Mouse (Mus musculus): ENCODE data around the gene Fbn1. TPM values are rescaled to one million over a fixed set of nuclear protein-coding genes. Genes with fewer than 3 reads are reported as not detected.

Fbn1 gene
- not detected for total RNA-seq (2023)

DNA sequence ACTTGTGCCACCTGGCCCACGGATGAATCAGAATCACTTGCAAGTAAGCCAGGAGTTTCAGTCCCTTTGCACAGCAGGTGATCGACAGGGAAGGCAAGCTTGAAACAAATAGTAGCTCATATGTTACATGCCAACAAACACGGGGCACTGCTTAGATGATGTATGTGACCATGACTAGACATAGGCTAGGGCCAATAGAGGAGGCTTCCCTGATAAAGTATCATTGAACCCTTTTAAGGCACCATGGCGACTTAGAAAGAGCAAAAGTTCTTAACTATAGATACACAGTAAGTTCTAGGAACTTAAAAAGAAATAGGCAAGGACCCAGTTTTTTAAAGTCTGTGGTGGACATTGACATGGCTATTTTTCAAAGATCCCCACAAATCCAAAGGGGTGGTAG is at the start of gene Fbn1:
Gene Fbn1, minus strand, starts transcription at position 101 of the 400 bp plus-strand sequence.

DNA sequence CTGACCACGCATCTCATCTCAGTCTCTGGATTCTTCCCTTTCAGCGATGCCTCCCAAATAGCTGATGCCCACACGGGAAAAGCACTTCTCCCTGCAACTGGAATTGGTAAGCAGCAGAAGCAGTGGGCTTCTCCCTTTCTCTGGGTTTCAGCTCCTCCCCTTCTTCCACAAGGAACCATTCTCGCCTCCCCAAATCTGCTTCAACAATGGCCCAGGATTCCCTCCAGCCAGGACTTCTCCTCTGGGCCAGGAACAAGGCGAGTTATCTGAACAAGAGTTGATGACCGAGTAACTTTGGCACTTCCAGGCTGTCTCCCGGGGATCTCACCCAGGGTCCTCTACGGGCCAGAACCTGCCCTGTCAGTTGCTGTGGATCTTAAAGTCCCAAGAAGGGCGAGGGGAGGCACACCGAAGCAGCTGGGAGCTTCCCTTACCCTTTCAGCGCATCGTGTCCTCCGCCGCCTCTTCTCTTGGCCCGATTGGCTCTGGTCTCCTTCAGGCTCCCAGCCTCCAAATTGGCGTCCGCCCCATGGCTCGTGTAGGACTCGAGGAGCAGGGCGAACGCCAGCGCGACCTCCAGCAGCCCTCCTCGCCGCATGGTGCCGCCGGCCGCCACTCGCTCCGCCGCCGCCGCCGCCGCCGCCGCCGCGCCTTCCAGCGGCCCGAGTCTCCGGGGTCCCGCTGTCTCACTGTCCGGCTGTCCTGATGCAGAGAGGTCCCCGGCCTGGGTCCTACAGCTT is 2.6 kb downstream of the Fbn1 start, which contains the start of gene Gm9913:
Gene Gm9913, plus strand, starts transcription at position 84 of the 740 bp plus-strand sequence.

Other genes with a start within 250 kb of the Fbn1 start
- gene Gm9913, start 2.9 kb downstream of the Fbn1 start, total RNA-seq (2023), result not detected
- gene Cep152, start 117.1 kb upstream of the Fbn1 start, total RNA-seq (2023), result 10 to 100 TPM; 19.7 to 20.7 TPM
- gene Eid1, start 165.1 kb upstream of the Fbn1 start, total RNA-seq (2023), result 10 to 100 TPM; 36.6 to 37.1 TPM
- gene Shc4, start 216.2 kb upstream of the Fbn1 start, total RNA-seq (2023), result under 1 TPM; 0.21 to 0.35 TPM